Mouse (Mus musculus) large intestine, adult 2 months (tissue): ENCODE results near the gene Trip13. TPM values are rescaled to one million over a fixed set of nuclear protein-coding genes. Genes with fewer than 3 reads are reported as not detected.

Experiments
- DNase-seq: peaks from one replicate; pipeline ENCODE4 v3.0.0-alpha.2; 2012; ENCODE audit warnings: low read depth, low spot score
- WGBS: fragments of 180-500 bp; shearing (Covaris S2); methylation state at CpG from one replicate; pipeline ENCODE4 v1.1.7; 2018; 5-methylcytosine and 5-hydroxymethylcytosine counted together
- polyA plus RNA-seq: library from polyadenylated mRNA; depleted of rRNA; stranded (reverse); fragments of >200 nt; gene quantifications from 2 replicates; pipeline ENCODE4 v1.2.3, GENCODE M21; 2012; rRNA removed

The Trip13 gene
- 2.9 and 3.1 TPM in 2 replicates for polyA plus RNA-seq

GRCm38 (mm10) chr13:73937321-73938176 is at the start of gene Trip13, which contains the start of gene Brd9:
Gene Trip13, minus strand, starts transcription at chr13:73937784.
Gene Brd9, plus strand, starts transcription at chr13:73937811.
- DNase-seq, result peak; percentile 67
- WGBS, result under 1% methylated on average over 82 of the region's 82 CpGs

GRCm38 (mm10) chr13:73976935-73977334 is 39.4 kb upstream of the Trip13 start:
- WGBS, result 92% methylated on average over 5 of the region's 5 CpGs
- no peak for DNase-seq

GRCm38 (mm10) chr13:73974523-73974922 is 36.9 kb upstream of the Trip13 start:
- DNase-seq, result no peak
- 91% methylated on average over 3 of the region's 3 CpGs for WGBS

- 4% methylated on average over 12 of the region's 12 CpGs for WGBS
- DNase-seq, result peak; percentile 81
These were observed 33.2 kb upstream of the Trip13 start for GRCm38 (mm10) chr13:73970545-73971448.

- no peak for DNase-seq
- WGBS, result 74% methylated on average over 5 of the region's 5 CpGs
These were observed 26.0 kb upstream of the Trip13 start, which contains the start of gene Zdhhc11 for GRCm38 (mm10) chr13:73963551-73963950. Gene Zdhhc11, plus strand, starts transcription at chr13:73963851.

GRCm38 (mm10) chr13:73961177-73961576 is 23.6 kb upstream of the Trip13 start:
- WGBS, result 80% methylated on average over 4 of the region's 4 CpGs
- no peak for DNase-seq

- WGBS, result 88% methylated on average over 10 of the region's 10 CpGs
These were observed 22.6 kb upstream of the Trip13 start for GRCm38 (mm10) chr13:73960117-73960652.

GRCm38 (mm10) chr13:73955531-73955930 is 17.9 kb upstream of the Trip13 start:
- DNase-seq, result no peak
- WGBS, result 90% methylated on average over 5 of the region's 5 CpGs

More at GRCm38 (mm10) chr13:73960117-73960652, 22.6 kb upstream of the Trip13 start:
- DNase-seq, result no peak

GRCm38 (mm10) chr13:73954666-73955065 is 17.1 kb upstream of the Trip13 start:
- WGBS, result 68% methylated on average over 6 of the region's 6 CpGs
- no peak for DNase-seq

GRCm38 (mm10) chr13:73953551-73954130 is 16.1 kb upstream of the Trip13 start:
- 95% methylated on average over 1 of the region's 1 CpGs for WGBS
- DNase-seq, result no peak

GRCm38 (mm10) chr13:73944606-73945005 is 7.0 kb upstream of the Trip13 start:
- DNase-seq, result no peak
- 78% methylated on average over 9 of the region's 9 CpGs for WGBS

- no peak for DNase-seq
- WGBS, result 91% methylated on average over 5 of the region's 5 CpGs
These were observed 1.5 kb upstream of the Trip13 start for GRCm38 (mm10) chr13:73939101-73939500.

GRCm38 (mm10) chr13:73938177-73938560 is 585 bp upstream of the Trip13 start:
- no peak for DNase-seq
- 12% methylated on average over 13 of the region's 13 CpGs for WGBS

- WGBS, result 10% methylated on average over 5 of the region's 5 CpGs
These were observed 655 bp downstream of the Trip13 start for GRCm38 (mm10) chr13:73936938-73937320.

GRCm38 (mm10) chr13:73932201-73932600 is 5.4 kb downstream of the Trip13 start:
- no peak for DNase-seq
- 93% methylated on average over 10 of the region's 10 CpGs for WGBS

More at GRCm38 (mm10) chr13:73936938-73937320, 655 bp downstream of the Trip13 start:
- DNase-seq, result no peak

- no peak for DNase-seq
- WGBS, result 92% methylated on average over 4 of the region's 4 CpGs
These were observed 24.5 kb downstream of the Trip13 start for GRCm38 (mm10) chr13:73913066-73913465.

- 52% methylated on average over 2 of the region's 2 CpGs for WGBS
- DNase-seq, result no peak
These were observed 29.7 kb downstream of the Trip13 start for GRCm38 (mm10) chr13:73907683-73908412.

- 83% methylated on average over 5 of the region's 5 CpGs for WGBS
- no peak for DNase-seq
These were observed 30.4 kb downstream of the Trip13 start for GRCm38 (mm10) chr13:73907136-73907535.

GRCm38 (mm10) chr13:73897561-73897960 is 40.0 kb downstream of the Trip13 start:
- no peak for DNase-seq
- WGBS, result 67% methylated on average over 3 of the region's 3 CpGs
